Mouse (Mus musculus) testis, adult 2 months (tissue): ENCODE data around the gene En1. TPM values are rescaled to one million over a fixed set of nuclear protein-coding genes. Genes with fewer than 3 reads are reported as not detected.

Experiments
- H3K27ac ChIP-seq: fragments of 200-500 bp; 2 replicates; pipeline ENCODE4 v1.5.1; 2012; ENCODE audit warnings: low read depth, low read length; ENCODE audit not compliant: control insufficient read depth, insufficient read depth
- H3K27me3 ChIP-seq: fragments of 200-500 bp; 2 replicates; pipeline ENCODE4 v1.6.1; 2012; ENCODE audit warnings: mild to moderate bottlenecking, low read length, moderate library complexity; ENCODE audit not compliant: control insufficient read depth, insufficient read depth
- H3K36me3 ChIP-seq: fragments of 200-500 bp; 2 replicates; pipeline ENCODE4 v1.6.1; 2012; ENCODE audit warnings: mild to moderate bottlenecking, low read length; ENCODE audit not compliant: control insufficient read depth, insufficient read depth
- H3K4me1 ChIP-seq: fragments of 200-500 bp; 2 replicates; pipeline ENCODE4 v1.6.1; 2012; ENCODE audit warnings: low read length; ENCODE audit not compliant: control insufficient read depth, insufficient read depth
- H3K4me3 ChIP-seq: fragments of 200-500 bp; 2 replicates; pipeline ENCODE4 v1.5.1; 2012; ENCODE audit warnings: low read depth, mild to moderate bottlenecking, low read length, moderate library complexity, mixed read lengths; ENCODE audit not compliant: control insufficient read depth
- CTCF ChIP-seq: fragments of 200-500 bp; IDR thresholded peaks from 2 replicates; pipeline ENCODE4 v1.5.1; 2012; ENCODE audit warnings: low read depth, mild to moderate bottlenecking, inconsistent platforms, low read length, moderate library complexity; ENCODE audit not compliant: control insufficient read depth, insufficient read depth, insufficient replicate concordance
- POLR2A ChIP-seq: fragments of 200-500 bp; IDR thresholded peaks from 2 replicates; pipeline ENCODE4 v1.6.1; 2012; ENCODE audit warnings: low read depth, mild to moderate bottlenecking, inconsistent platforms, low read length, moderate library complexity; ENCODE audit not compliant: control insufficient read depth
- polyA plus RNA-seq: library from polyadenylated mRNA; depleted of rRNA; stranded (reverse); fragments of >200 nt; gene quantifications from 2 replicates; pipeline ENCODE4 v1.2.3, GENCODE M21; 2012

Gene En1
- polyA plus RNA-seq, 1 experiment = 0.04 TPM

DNA sequence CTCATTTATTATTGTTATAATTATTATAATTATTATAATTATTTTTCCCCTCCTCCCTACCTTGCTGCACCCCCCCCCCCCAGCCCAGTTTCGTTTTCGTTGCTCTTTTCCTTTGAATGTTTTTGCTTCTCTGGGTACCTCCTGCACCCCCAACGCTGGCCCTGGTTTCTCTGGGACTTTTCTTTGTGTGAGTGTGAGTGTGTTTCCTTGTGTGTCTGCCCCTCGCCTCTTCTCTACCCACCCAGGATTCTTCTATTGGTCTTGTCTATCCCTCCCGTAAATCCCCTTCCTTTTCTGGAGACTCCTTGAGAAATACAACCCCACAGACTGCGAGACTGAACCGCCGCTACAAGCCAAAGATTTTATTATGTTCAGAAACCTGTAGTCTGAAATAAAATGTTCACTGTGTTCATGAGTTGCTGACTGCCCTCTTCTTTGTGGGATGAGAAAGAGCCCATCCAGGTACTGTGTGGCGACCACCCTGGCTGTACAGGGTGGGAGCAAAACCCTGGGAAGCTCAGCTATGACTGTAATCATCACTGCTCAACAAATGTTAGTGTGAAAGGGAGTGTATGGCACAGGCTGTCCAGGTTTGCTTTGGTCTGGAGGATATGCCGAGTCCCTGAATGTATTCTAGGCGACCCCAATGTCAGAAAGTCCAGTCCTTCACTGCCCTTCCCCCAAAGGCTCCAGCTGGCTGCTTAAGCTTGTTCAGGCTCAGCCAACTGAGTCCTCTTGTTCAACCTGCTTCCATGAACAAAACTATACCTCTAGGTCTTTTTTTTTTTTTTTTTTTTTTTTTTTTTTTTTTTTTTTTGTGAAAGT lies 5.6 kb downstream of the En1 start:
- Histone ChIP-seq H3K27me3 (peaks cover 8% of the 10 kb centered on the region), H3K36me3 (no peaks in the 10 kb centered on the region), H3K4me1 (peaks cover 3% of the 10 kb centered on the region; the same call in 1 of the 2 replicates), H3K4me3 (no peak overlapping the region), H3K27ac (no peak overlapping the region)
- no peak for TF ChIP-seq POLR2A
- no peak for TF ChIP-seq CTCF

DNA sequence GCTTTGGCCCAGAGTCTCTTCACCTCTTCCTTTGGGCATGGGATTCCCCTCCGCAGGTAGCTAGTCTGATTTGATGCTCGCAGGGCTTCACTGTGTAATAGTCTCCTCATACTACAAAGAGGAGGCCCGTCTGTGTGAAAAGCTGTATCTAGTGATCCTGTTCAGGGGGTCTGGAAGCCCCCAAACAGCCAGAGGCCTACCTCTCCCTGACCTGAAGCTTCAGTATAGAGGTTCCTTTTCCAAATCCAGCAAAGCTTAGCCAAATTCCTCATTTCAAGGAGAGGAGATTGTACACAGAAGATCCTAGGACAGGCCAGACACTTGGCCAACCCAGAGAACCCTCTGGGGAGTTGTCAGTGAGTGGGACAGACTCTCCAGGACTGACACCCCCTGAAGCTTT lies 6.2 kb downstream of the En1 start:
- no peak overlapping the region for H3K27ac ChIP-seq
- no peak overlapping the region for H3K4me3 ChIP-seq
- H3K27me3 ChIP-seq = peaks cover 7% of the 10 kb centered on the region
- TF ChIP-seq CTCF (no peak), POLR2A (no peak)
- peaks cover 6% of the 10 kb centered on the region; the same call in 1 of the 2 replicates for H3K4me1 ChIP-seq
- H3K36me3 ChIP-seq = no peaks in the 10 kb centered on the region

DNA sequence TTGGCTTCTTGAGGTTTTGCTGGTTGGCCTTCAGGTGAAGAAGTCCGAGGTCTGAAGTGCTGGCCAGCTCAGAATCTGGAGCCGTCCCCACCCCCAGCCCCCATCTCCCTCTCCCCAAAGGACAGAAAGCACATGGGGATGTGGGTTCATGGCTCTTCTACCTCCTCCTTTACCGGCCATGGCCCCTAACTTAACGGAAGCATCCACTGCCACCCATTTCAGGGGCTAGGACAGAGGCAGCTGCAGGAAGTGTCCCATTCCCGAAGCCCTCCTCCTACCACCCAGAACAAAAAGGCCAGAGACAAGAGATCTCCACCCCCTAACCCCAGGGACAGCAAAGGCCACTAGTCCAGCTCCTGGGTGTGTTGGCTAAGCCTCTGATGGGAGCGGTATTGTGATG lies 7.4 kb downstream of the En1 start:
- H3K36me3 ChIP-seq = no peaks in the 10 kb centered on the region
- TF ChIP-seq POLR2A = no peak
- TF ChIP-seq CTCF = no peak
- no peak overlapping the region for H3K4me3 ChIP-seq
- peaks cover 2% of the 10 kb centered on the region for H3K27me3 ChIP-seq
- peaks cover 7% of the 10 kb centered on the region; the same call in 1 of the 2 replicates for H3K4me1 ChIP-seq
- H3K27ac ChIP-seq = no peak overlapping the region

DNA sequence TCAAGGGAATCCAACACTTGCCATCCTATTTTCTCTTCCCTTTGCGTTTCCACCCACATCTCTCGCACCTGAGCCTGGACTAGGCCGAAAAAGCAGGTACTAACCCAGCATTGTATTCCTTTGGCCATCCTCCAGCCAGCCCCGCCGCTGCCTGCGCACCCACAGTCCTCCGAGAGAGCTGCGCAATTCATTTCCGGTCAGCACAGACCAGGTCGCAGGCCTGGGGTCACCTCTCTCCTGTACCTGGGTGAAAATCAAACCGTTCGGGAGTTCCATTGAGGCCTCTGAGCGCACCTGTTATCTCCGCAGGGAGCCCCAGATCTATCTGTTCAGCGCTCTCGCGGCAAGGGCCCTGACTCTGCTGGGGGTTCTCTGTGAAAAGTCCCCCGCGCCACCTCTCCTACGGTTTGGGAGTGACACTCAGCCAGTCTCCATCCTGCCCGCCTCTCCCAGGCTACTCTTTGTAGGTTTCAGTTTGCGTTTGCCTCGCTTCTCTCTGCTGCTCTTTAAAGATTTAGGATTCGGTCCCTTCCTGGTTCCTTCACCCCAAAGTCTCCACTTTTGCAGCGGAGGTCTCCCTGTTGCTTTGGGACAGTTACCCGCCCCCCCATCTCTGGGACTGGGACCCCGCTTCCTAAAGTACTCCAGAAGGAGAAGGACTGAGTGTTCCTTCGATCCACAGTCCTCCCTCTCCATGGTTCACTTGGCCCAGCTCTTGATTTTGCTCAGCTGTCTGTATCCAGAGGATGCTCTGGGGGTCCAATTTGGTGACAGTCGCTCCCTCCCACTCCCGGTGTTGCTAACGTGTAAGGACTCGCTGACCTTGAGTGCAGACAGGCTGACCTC lies 11.5 kb downstream of the En1 start:
- peaks cover 6% of the 10 kb centered on the region; the same call in 1 of the 2 replicates for H3K4me1 ChIP-seq
- peak overlapping the region; percentile 6 for H3K4me3 ChIP-seq
- H3K36me3 ChIP-seq = no peaks in the 10 kb centered on the region
- H3K27ac ChIP-seq = no peak overlapping the region
- no peaks in the 10 kb centered on the region; the same call in 1 of the 2 replicates for H3K27me3 ChIP-seq
- TF ChIP-seq POLR2A (no peak), CTCF (no peak)

DNA sequence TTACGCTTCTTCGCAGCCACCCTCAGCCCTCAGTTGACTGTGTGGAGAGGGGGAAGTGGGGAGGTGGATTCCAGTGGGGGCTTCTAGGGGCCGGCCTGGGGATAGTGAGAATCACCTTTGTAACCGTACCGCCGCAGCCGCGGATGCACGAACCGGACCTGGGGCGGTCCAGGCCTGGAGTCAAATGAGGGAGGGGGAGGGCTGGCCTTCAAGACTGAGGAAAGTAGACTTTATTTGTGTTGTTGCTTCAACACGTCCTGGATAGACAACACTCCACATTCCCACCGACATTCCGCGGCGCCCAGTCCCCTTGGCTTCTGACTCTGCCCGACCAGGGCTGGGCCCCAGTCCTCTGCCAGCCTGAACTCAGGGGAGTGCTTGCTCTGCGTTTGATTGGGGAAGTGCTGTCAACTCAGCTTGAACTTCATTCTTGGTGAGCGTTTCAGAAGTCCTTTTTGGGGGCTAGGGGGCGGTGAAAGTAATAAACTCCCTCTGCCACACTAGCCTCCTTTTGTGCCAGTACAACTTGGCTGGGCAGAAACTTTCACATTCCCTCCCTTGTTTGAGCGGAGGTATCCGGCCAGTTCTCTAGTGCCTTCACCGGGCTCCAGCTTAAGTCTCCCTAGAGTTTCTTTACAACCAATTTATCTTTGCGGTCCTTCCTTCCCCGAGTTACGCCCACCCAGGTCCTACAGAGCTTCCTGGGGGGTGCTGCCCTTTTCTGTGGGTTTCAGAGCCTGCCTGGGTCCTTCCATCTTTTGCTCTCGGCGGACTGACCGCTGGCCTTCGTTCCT lies 12.3 kb downstream of the En1 start:
- no peaks in the 10 kb centered on the region for H3K36me3 ChIP-seq
- H3K4me1 ChIP-seq = peaks cover 6% of the 10 kb centered on the region; the same call in 1 of the 2 replicates
- no peak overlapping the region for H3K27ac ChIP-seq
- no peak overlapping the region for H3K4me3 ChIP-seq
- TF ChIP-seq POLR2A (no peak), CTCF (no peak)
- no peaks in the 10 kb centered on the region; the same call in 1 of the 2 replicates for H3K27me3 ChIP-seq

DNA sequence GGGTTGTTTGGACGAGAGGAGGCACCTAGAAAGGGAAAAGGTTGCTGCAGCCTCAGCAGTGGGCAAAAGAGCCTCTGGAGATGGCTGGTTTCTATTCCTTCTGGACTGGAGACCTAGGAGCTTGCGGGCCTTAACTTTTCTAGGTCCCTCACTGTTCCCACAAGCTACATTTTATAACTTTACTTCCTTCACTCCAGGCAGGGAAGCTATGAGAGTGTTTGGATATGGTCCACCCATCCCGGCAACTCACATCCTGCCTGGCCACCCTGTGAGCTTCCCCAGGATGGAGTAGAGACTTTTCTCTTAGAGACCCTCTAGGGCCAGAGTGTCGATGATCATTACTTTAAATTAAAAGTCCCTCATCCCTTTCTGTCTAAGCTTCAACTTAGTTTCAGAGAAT lies 13.3 kb downstream of the En1 start:
- Histone ChIP-seq H3K36me3 (no peaks in the 10 kb centered on the region), H3K4me3 (no peak overlapping the region), H3K4me1 (peaks cover 6% of the 10 kb centered on the region; the same call in 1 of the 2 replicates), H3K27me3 (no peaks in the 10 kb centered on the region; the same call in 1 of the 2 replicates), H3K27ac (no peak overlapping the region)
- TF ChIP-seq CTCF (no peak), POLR2A (no peak)

DNA sequence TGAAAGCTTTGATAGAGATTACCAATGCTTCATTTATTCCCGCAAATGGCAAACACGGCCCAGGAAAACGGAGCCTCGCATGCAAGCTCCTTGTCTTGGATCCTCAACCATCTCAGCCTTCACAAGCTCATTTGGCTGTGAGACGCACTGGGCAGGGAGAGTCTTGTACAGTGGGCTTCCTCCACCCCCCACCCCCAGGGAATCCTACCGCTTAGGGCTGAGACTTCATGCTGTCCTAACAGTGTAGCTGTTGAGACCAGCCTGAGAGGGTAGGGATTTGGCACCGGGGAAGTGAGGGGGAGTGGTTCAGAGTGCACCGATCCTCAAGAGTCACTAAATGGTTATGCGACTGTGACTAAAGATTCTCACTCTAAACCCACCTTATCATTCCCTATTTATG lies 13.7 kb downstream of the En1 start:
- H3K4me3 ChIP-seq = no peak overlapping the region
- peaks cover 6% of the 10 kb centered on the region; the same call in 1 of the 2 replicates for H3K4me1 ChIP-seq
- H3K27me3 ChIP-seq = no peaks in the 10 kb centered on the region; the same call in 1 of the 2 replicates
- H3K36me3 ChIP-seq = no peaks in the 10 kb centered on the region
- no peak for TF ChIP-seq CTCF
- TF ChIP-seq POLR2A = no peak
- no peak overlapping the region for H3K27ac ChIP-seq
